Mouse (Mus musculus) granulocyte monocyte progenitor cell, adult 5-6 weeks (primary cell): ENCODE measurements around the gene Pla2r1. TPM values are rescaled to one million over a fixed set of nuclear protein-coding genes. Genes with fewer than 3 reads are reported as not detected.

Source experiments
- ATAC-seq: replicated peaks from 2 replicates; pipeline ENCODE4 v1.8.0; 2016; ENCODE audit warnings: mild to moderate bottlenecking, moderate TSS enrichment, inconsistent platforms; ENCODE audit not compliant: poor library complexity, severe bottlenecking
- total RNA-seq, 2 experiments: library from RNA; stranded (forward) in 1 of 2; stranded (reverse) in 1 of 2; fragments of 200-712, 200-1000 nt in 1 of 2; fragments of >200 nt in 1 of 2; fragmentation: Nextera tagmentation in 1 of 2; gene quantifications; 2 replicates each; pipeline ENCODE4 v1.2.3; 2014 to 2017

Pla2r1 gene
- total RNA-seq, 2 experiments from 2014 or later = 3.5 TPM; not detected in 1

DNA sequence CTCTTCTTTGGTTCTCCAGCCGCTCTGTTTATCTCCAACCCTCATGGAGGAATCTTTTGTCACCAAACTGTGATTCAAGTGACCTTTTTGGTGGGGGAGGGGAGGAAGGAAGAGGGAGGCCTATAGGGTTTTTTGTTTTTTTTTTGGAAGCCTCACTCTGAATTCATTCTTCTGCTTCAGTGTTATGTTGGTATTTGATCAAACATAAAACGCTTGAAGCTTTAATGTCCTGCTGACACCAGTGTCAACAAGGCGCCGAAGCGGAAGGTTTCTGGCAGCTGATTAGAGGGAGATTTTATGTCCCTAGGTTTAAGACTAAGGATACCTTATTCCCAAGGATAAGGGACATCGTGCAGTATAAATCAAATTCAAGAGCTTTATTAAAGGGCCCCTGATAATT lies 143.9 kb downstream of the Pla2r1 start:
- ATAC-seq = no peak

GRCm38 (mm10) chr2:60407387-60407786 lies 145.7 kb downstream of the Pla2r1 start:
- ATAC-seq = peak; percentile 88

DNA sequence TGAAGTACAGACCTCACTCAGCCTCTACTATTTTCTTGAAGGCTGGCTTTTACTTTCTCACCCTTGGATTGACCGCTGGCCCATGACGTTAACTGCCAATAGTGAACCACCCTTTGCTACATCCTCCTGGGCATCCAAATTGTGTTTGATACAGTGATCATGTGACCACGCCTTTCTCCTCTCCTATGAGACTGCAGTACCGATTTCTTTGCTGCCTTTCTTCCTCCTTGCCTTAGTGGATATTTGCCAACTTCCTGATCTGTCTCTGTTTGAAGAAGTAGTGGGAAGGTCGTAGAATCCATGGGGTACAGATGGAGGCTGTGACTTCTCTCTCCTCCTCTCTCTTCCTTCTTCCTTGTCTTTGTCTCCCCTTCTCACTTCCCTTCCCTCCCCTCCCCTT lies 147.7 kb downstream of the Pla2r1 start:
- ATAC-seq = peak; percentile 54

- ATAC-seq = no peak
These were observed 148.3 kb downstream of the Pla2r1 start for GRCm38 (mm10) chr2:60404763-60405162.

- ATAC-seq = no peak
These were observed 151.4 kb downstream of the Pla2r1 start for GRCm38 (mm10) chr2:60401694-60402093.

DNA sequence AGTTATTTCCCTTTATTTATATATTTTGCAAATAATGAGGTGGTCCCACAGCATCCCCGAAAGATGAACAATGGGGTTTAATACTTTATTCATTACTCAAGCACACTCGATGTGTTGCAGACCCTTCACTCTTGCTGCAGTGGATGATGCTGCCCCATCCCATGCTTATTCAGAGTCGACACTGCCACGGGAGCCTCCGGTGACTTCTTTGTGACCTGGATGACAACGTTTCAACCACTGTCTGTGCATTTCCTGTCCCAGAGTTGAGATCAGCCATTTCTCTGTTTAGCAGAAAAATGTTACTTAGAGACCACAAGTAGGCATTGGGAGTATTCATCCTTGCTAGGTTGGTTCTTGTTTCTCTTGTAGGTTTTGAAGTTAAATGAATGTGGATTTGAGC lies 159.3 kb downstream of the Pla2r1 start:
- no peak for ATAC-seq

GRCm38 (mm10) chr2:60392286-60392685 lies 160.8 kb downstream of the Pla2r1 start:
- no peak for ATAC-seq

DNA sequence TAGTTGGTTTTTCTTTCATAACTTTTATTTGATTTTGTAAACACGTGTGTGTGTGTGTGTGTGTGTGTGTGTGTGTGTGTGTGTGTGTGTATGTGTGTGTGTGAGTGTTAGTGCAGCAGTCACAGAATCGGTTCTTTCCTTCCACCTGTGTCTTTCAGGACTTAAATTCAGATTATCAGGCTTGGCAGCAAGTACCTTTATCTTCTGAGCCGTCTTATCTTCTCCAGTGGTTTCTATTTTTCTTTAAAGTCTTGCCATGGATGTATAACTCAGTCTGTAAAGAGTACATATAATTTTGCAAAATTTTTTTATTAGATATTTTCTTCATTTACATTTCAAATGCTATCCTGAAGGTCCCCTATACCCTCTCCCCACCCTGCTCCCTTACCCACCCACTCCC lies 165.7 kb downstream of the Pla2r1 start:
- no peak for ATAC-seq

DNA sequence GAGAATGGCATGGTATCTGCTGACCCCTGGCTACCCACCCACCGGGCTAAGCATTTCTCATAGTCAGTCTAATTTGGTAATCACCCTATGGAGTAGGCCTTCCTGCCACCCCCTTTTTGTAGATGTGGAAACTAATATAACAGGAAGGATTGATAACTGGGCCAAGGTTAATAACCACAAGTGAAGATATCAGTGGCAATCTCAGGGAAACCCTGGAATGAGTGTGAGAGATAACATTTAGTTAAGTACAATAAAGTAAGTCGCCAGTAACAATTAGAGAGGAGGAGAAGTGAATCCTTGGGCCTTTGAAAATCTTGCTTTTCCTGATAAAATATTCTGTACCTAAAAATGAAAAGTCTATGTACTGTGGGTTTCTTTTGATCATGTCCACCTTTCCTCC lies 166.3 kb downstream of the Pla2r1 start:
- ATAC-seq = no peak

DNA sequence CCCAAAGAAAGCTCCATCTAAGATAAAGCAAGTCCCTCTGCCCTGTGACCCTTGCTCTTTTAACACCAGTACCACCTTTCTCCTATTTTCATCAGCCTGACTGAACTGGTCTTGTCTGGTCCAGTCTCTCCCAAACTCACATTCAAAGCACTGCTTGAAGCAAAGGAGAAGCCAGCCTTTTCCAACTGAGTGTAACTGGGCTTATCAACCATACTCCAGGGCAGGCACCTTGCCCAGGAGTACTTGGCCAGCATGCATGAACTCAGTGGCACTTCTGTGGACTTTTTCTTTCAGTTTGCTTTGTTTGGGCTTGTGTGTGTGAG lies 168.4 kb downstream of the Pla2r1 start:
- ATAC-seq = no peak

DNA sequence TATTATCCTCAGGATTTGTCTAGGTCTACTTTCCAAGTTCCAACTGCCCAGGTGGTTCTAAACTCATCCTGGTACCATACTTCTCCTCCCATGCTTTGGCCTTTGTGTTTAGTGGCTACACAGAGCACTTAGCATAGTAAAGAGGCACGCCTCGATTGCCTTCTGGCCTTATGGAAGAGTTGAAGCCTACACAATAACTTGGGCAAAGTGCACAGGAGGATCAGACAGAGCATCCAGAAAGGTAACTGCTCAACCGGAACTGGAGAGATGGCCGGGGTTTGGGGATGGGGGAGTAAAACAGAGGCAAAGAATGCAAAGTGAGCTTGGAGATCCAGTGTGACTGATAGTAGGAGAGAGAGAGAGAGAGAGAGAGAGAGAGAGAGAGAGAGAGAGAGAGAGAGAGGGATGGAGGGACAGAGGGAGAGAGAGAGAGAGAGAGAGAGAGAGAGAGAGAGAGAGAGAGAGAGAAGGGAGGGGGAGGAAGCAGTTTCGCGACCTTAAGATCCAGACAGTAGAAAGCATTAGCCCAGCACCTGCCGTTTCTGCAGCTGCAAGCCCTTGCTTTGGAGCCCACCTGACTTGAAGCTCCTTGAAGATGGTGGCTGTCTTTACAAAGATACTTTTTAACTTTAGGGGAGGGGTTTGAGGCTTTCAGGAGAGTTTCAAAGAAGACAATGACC lies 168.9 kb downstream of the Pla2r1 start:
- no peak for ATAC-seq

DNA sequence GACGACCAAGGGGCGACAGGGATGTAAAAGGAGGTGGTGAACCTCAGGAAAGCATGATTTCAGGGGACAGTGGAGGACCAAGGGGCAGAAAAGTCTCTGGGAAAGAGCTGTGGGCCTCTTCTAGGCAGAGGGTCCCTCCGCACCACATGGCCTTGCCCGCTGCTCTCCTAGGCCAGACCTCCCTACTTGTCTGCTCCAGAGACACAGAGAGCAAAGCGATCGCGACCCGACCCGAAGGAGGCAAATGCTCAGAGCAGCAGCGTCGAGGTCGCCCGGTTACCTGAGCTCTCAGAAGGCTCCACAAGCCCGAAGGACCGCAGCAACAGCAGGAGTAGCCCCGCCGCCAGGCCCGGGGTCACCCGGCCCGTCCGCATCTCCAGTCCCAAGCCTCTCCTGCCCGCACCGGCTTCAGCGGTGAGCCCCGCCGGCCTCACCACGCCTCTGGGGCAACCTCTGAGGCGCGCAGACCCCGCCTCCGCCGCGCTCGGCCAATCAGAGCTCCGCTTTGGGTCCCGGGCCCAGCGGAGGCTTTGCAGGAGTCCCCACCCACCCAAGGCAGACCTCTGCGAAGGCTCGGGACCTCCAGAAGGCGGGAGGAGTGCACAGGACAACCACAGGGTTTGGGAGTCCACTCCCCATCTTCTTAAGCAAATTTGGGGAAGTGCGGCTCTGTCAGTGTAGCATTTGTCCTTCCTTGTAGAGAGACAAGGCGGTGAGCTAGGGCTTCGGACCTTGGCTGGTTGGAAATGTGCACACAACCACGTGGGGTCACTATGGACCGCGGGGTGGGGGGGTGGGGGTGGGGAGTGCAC lies 170.0 kb downstream of the Pla2r1 start, which contains the start of gene Ly75:
TSS of gene Ly75 (minus strand) at position 446 of the 812 bp plus-strand sequence.
- peak; percentile 97 for ATAC-seq

DNA sequence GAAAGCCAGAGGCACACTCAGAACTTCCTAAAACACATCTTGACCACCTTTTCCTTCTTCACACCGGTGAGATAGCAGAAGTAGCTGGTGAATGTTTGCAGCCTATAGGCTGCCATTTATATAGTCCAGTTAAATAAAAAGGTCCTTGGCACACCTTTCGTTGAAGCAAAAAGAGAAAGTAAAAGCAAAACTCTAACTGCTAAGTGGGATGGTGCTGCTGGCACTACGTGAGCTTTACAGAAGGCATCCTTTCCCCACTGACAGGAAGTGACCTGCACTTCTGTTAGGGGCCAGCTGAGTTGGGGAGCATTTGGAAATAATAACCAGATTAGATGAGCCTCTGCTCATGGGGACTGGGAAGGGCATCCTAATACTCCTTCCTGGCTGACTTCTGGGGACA lies 170.8 kb downstream of the Pla2r1 start:
- peak; percentile 46 for ATAC-seq

DNA sequence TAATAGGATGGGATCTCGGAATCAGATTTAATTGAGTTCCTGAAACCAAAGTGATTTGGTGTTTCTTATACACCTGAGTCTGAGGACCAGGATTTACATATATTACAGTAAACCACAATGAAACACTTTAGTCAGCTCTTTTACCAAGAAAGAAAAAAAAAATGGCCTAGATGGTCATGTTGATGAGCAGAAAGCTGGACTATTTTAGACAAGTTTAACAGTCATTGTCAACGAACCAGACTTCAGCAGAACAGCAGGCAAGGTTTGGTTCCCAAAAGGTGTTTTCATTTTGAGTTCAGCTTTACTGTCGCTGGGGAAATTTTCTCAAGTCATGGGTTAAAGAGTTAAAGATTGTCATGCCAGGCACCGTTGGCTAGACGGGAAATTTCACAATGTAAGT lies 175.8 kb downstream of the Pla2r1 start:
- ATAC-seq = no peak

DNA sequence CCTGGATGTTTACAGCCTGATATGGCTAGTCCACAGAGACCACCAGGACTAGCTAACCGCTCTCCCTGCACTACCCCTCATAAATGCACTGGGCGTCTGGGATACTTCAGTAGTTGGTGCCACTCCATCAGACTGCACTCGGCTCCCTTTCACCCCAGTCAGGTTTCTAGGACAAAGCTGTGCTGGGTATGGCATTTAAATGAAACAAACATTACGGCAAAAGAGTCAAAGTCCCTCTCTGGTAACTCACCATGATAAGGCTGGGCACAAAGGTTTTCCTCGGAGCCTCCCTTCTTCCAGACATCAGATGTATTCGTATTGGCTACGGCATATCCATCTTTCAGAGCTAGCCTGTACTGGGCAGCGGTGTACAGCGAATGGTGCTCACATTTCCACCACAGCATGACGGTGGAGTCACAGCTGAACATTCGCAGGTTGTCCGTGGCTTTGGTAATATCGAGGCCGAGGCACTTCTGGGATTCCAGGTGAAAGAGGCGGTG lies 177.4 kb downstream of the Pla2r1 start:
- no peak for ATAC-seq

- ATAC-seq = no peak
These were observed 178.0 kb downstream of the Pla2r1 start for GRCm38 (mm10) chr2:60375126-60375525.

DNA sequence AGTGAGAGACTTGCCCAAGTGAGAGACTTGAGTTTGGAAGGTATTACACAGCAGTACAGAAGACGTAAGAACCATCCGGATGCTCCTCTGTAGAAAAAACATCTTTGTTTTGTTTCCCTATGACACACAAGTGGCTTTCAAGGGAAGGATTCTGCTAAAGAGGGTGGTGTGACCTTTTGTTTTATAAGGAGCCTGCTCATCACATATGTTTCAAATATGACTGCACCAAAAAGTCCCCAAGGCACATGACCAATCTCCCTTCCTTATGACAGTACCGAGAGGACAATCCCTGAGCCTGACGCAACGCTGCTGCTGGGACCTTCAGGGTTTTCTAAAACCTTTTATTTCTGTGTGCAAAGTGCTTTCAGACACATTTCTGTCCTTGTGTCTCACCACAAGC lies 182.9 kb downstream of the Pla2r1 start:
- ATAC-seq = no peak

DNA sequence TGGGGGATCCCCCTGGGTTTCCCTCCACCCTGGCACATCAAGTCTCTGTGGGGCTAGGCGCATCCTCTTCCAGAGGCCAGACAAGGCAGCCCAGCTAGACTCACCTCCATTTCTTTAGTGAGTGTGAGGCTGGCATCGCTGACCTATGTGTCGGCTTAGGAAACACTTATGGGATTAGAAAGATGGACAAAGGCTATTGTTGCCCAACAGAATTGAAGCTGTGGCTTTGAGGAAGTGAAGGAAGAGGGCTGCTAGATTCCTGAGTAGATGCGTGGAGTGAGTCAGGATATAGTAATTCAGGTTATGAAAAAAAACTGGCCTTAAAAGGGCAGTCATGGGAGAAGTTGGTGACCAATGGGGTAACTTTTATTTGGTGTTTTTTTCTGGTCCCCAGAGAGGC lies 183.7 kb downstream of the Pla2r1 start:
- peak; percentile 76 for ATAC-seq

GRCm38 (mm10) chr2:60367871-60368270 lies 185.2 kb downstream of the Pla2r1 start:
- no peak for ATAC-seq
